Mouse (Mus musculus): ENCODE data around the gene Slc13a4.

DNA sequence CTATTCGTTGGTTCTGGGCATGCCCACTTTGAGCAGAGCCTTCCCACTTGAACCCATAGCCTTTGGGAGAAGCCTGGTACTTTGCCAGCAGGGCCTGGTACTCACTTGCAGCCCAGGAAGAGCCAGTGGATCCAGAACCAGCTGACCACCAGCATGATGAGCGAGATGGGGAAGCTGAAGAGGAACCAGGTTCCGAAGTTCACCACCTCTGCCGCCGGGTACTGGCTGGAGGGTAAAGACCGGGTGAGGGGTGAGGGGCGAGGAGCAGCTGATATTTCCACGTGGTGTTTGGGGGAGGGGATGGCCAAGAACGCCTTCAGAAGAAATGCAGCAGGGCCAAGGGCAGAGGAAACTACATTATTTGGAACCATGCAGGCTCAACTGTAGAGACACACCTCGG is 28.6 kb downstream of the Slc13a4 start:
- no peak for TF ChIP-seq EP300 (IDR thresholded peaks at IDR 0.05; ENCODE audit: low read depth)
- TF ChIP-seq CTCF (IDR thresholded peaks at IDR 0.05; ENCODE audit: low read depth), result no peak

All from heart, postnatal 0 days (tissue).